Mouse (Mus musculus) heart, embryonic 14.5 days (tissue): ENCODE data around the gene Fasn. TPM values are rescaled to one million over a fixed set of nuclear protein-coding genes. Genes with fewer than 3 reads are reported as not detected.
"Not testable (repeated sequence)": the region's sequence is repeated elsewhere in the genome, so short reads cannot be mapped to it uniquely, and the experiment has no call there.

Source experiments
- ATAC-seq: fragments of 200-750 bp; cut with Nextera tagmentation; 2 replicates; pipeline ENCODE4 v1.8.0; 2017; ENCODE audit warnings: low read depth, moderate TSS enrichment; ENCODE audit not compliant: insufficient number of reproducible peaks, insufficient read depth, low FRiP score
- H3K27ac ChIP-seq, 2 experiments: fragments of 200-500 bp in 1 of 2; fragments of 300-500 bp in 1 of 2; sonication (generic) in 1 of 2; replicated peaks in 1 of 2; 2 replicates each; pipeline ENCODE4 v1.5.1; 2012 to 2014; ENCODE audit warnings: low read depth in 2 of 2, low read length in 2 of 2, control low read depth in 1 of 2, mild to moderate bottlenecking in 1 of 2, mixed read lengths in 1 of 2; ENCODE audit not compliant: control insufficient read depth in 1 of 2, insufficient read depth in 1 of 2
- H3K27me3 ChIP-seq: fragments of 300-500 bp; sonication (generic); 2 replicates; pipeline ENCODE4 v1.6.1; 2014; ENCODE audit warnings: mild to moderate bottlenecking, low read length, control low read depth; ENCODE audit not compliant: control insufficient read depth, insufficient read depth
- H3K36me3 ChIP-seq: fragments of 300-500 bp; sonication (generic); 2 replicates; pipeline ENCODE4 v1.6.1; 2014; ENCODE audit warnings: mild to moderate bottlenecking, control low read depth, low read length, mixed read lengths; ENCODE audit not compliant: control insufficient read depth, insufficient read depth
- H3K4me1 ChIP-seq, 2 experiments: fragments of 200-500 bp in 1 of 2; fragments of 300-500 bp in 1 of 2; sonication (generic) in 1 of 2; 2 replicates each; pipeline ENCODE4 v1.6.1; 2012 to 2014; ENCODE audit warnings: low read length in 2 of 2, control low read depth in 1 of 2, mixed read lengths in 1 of 2; ENCODE audit not compliant: control insufficient read depth in 2 of 2, insufficient read depth in 2 of 2
- H3K4me2 ChIP-seq: fragments of 300-500 bp; sonication (generic); 2 replicates; pipeline ENCODE4 v1.6.1; 2014; ENCODE audit warnings: mild to moderate bottlenecking, low read length
- H3K4me3 ChIP-seq, 2 experiments: fragments of 200-500 bp in 1 of 2; fragments of 300-500 bp in 1 of 2; sonication (generic) in 1 of 2; 2 replicates each; pipeline ENCODE4 v1.5.1; 2012 to 2014; ENCODE audit warnings: low read length in 2 of 2, mild to moderate bottlenecking in 2 of 2, control low read depth in 1 of 2, low read depth in 1 of 2, moderate library complexity in 1 of 2; ENCODE audit not compliant: control insufficient read depth in 1 of 2, insufficient read depth in 1 of 2
- H3K9ac ChIP-seq: fragments of 300-500 bp; sonication (generic); 2 replicates; pipeline ENCODE4 v1.6.1; 2014; ENCODE audit warnings: mild to moderate bottlenecking, low read length
- H3K9me3 ChIP-seq: fragments of 300-500 bp; sonication (generic); 2 replicates; pipeline ENCODE4 v1.6.1; 2016; ENCODE audit warnings: low read length, control low read depth; ENCODE audit not compliant: control insufficient read depth
- WGBS: fragments of 180-500 bp; shearing (Covaris S2); extraction: QIAGEN DNeasy Blood & Tissue Kit; methylation state at CpG from one replicate; pipeline ENCODE4 v1.1.7; 2014; 5-methylcytosine and 5-hydroxymethylcytosine counted together
- polyA plus RNA-seq: library from polyadenylated mRNA; unstranded; fragments of >200 nt; fragmentation: Nextera tagmentation; extraction: Ambion mirVana; gene quantifications from 2 replicates; pipeline ENCODE4 v1.2.1, GENCODE M21; 2014

Gene Fasn
- polyA plus RNA-seq: 29.6 and 32.0 TPM in 2 replicates

GRCm38 (mm10) chr11:120823956-120824786 is at the start of gene Fasn:
Fasn (minus strand) TSS chr11:120824547.
- Histone ChIP-seq H3K27me3 (no peaks in the 10 kb centered on the region), H3K4me1 (peaks cover 29 to 34% of the 10 kb centered on the region in 2 experiments), H3K9ac (peak within 1 kb of the TSS; percentile 87), H3K4me3 (peak within 1 kb of the TSS; percentile 68 to 81), H3K9me3 (no peaks in the 10 kb centered on the region), H3K4me2 (peak within 1 kb of the TSS; percentile 87), H3K27ac (peak within 1 kb of the TSS; percentile 93 to 94), H3K36me3 (peaks cover 29% of the 10 kb centered on the region)
- peak; percentile 88 for ATAC-seq
- under 1% methylated on average over 101 of the region's 109 CpGs for WGBS

GRCm38 (mm10) chr11:120873206-120873605 is 48.9 kb upstream of the Fasn start:
- no peak overlapping the region for H3K4me3 ChIP-seq
- H3K36me3 ChIP-seq: peaks cover 6% of the 10 kb centered on the region; the same call in 1 of the 2 replicates
- H3K4me2 ChIP-seq: no peak overlapping the region
- no peaks in the 10 kb centered on the region for H3K4me1 ChIP-seq
- no peak overlapping the region for H3K27ac ChIP-seq
- no peaks in the 10 kb centered on the region for H3K9me3 ChIP-seq
- no peak for ATAC-seq
- H3K9ac ChIP-seq: no peak overlapping the region
- 79% methylated on average over 6 of the region's 6 CpGs for WGBS
- no peaks in the 10 kb centered on the region for H3K27me3 ChIP-seq

DNA sequence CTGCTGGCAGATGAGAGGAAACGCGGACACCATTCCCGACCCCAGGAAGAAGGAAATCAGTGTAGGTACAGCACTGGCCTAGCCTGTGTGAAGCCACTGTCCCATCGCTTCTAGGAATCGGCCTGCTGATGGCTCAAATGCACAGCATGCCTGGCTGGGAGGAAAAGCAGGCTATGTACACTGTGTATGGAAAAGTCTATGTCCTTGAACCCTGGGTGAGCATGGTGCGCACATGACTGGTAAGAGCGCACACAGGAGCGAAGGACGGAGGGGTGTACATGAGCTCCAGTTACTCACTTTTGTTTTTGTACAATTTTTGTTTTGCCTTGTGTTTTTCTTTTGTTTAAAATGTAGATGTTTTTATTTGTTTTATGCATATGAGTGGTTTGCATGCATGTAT is 47.2 kb upstream of the Fasn start:
- WGBS: 90% methylated on average over 9 of the region's 9 CpGs
- H3K36me3 ChIP-seq: 0 out of 2 replicates have a peak, but pooled peaks cover 2% of the 10 kb centered on the region
- H3K9me3 ChIP-seq: no peaks in the 10 kb centered on the region
- H3K4me3 ChIP-seq: no peak overlapping the region
- no peak overlapping the region for H3K4me2 ChIP-seq
- H3K9ac ChIP-seq: no peak overlapping the region
- no peaks in the 10 kb centered on the region for H3K27me3 ChIP-seq
- no peak for ATAC-seq
- H3K4me1 ChIP-seq: no peaks in the 10 kb centered on the region
- H3K27ac ChIP-seq: no peak overlapping the region

- Histone ChIP-seq H3K27ac (no peak overlapping the region), H3K4me2 (no peak overlapping the region), H3K4me1 (no peaks in the 10 kb centered on the region), H3K27me3 (no peaks in the 10 kb centered on the region), H3K9me3 (no peaks in the 10 kb centered on the region), H3K36me3 (0 out of 2 replicates have a peak, but pooled peaks cover 9% of the 10 kb centered on the region), H3K9ac (no peak overlapping the region), H3K4me3 (no peak overlapping the region)
- WGBS: 76% methylated on average over 1 of the region's 1 CpGs
- no peak for ATAC-seq
These were observed 41.5 kb upstream of the Fasn start for GRCm38 (mm10) chr11:120865816-120866215.

GRCm38 (mm10) chr11:120862819-120863218 is 38.5 kb upstream of the Fasn start:
- Histone ChIP-seq H3K4me2 (no peak overlapping the region), H3K9me3 (no peaks in the 10 kb centered on the region), H3K27me3 (no peaks in the 10 kb centered on the region), H3K36me3 (peaks cover 33% of the 10 kb centered on the region), H3K4me1 (no peaks in the 10 kb centered on the region), H3K9ac (no peak overlapping the region), H3K27ac (no peak overlapping the region), H3K4me3 (no peak overlapping the region)
- 80% methylated on average over 10 of the region's 10 CpGs for WGBS
- ATAC-seq: no peak

DNA sequence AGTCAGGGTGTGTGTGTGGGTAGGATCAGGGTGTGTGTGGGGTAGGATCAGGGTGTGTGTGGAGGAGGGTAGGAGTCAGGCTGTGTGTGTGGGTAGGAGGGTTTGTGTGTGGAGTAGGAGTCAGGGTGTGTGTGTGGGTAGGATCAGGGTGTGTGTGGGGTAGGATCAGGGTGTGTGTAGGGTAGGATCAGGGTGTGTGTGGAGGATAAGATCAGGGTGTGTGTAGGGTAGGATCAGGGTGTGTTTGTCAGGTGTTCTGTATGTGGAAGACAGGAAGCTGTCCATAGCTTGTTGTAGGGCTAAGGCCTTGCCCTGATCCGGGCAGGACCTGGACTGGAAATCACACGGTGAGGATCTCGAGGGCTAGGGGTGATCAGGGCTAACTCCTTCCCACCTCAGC is 31.6 kb upstream of the Fasn start:
- H3K4me3 ChIP-seq, H3K27me3 ChIP-seq, H3K4me2 ChIP-seq, H3K9ac ChIP-seq, H3K27ac ChIP-seq, ATAC-seq, H3K9me3 ChIP-seq: not testable (repeated sequence)
- 95% methylated on average over 3 of the region's 3 CpGs for WGBS
- peaks cover 31% of the 10 kb centered on the region for H3K36me3 ChIP-seq
- peaks cover 10 to 17% of the 10 kb centered on the region in 2 experiments; a peak in 3 of 4 replicates for H3K4me1 ChIP-seq

DNA sequence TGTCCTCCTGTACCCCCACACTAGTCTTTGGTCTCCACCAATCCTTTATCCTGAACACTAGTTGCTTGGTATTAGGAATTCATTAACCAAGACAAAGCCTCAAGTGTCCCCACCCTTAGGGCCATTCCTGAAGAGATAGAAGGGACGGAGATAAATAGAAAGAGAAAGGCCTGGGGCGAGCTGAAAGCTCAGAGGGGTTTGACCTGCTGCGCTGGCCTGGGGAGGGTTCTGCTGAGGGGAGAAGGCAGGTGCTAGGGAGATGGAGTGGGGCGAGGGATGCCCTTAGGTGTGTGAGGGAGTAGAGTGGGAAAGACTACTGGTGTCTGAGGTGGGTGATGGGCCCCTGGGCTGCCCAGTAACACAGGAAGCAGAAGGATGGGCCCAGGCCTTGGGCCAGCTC is 29.4 kb upstream of the Fasn start:
- 81% methylated on average over 4 of the region's 4 CpGs for WGBS
- no peak for ATAC-seq

More for the DNA sequence above, 29.4 kb upstream of the Fasn start:
- Histone ChIP-seq H3K9ac (no peak overlapping the region), H3K27me3 (no peaks in the 10 kb centered on the region), H3K4me1 (peaks cover 10 to 20% of the 10 kb centered on the region in 2 experiments; a peak in 3 of 4 replicates), H3K4me2 (no peak overlapping the region), H3K4me3 (no peak overlapping the region), H3K27ac (no peak overlapping the region), H3K36me3 (peaks cover 11% of the 10 kb centered on the region), H3K9me3 (no peaks in the 10 kb centered on the region)
